Comparison of ENCODE assay signal across 25 mouse cellular contexts in genomic region chr16:59280542-59280941, GRCm38 (mm10). TPM values are rescaled to one million over a fixed set of nuclear protein-coding genes. Genes with fewer than 3 reads are reported as not detected.
"Had no signal": no experiment of that assay in that cellular context is flagged by ENCODE, and none has a peak within 500 bp of the region (broad histone marks: within the 10 kb centered on the region; RNA-seq: fewer than 3 reads in every experiment).

No protein-coding gene starts in this region.

- H3K4me3 ChIP-seq: layer of hippocampus, adult 2 months; left cerebral cortex, adult 2 months; limb, embryonic 10.5 days; midbrain, embryonic 10.5 days; neural tube, embryonic 13.5 days; stomach, embryonic 15.5 days had no signal

- H3K4me2 ChIP-seq: neural tube, embryonic 13.5 days; stomach, embryonic 15.5 days had no signal

- ATAC-seq: lung, postnatal 0 days; midbrain, embryonic 16.5 days had no signal

- H3K36me3 ChIP-seq: limb, embryonic 10.5 days; midbrain, embryonic 10.5 days; neural tube, embryonic 13.5 days; stomach, embryonic 15.5 days had no signal

- H3K9ac ChIP-seq: neural tube, embryonic 13.5 days; stomach, embryonic 15.5 days had no signal

- H3K9me3 ChIP-seq: limb, embryonic 10.5 days; midbrain, embryonic 10.5 days; neural tube, embryonic 13.5 days; stomach, embryonic 15.5 days had no signal

- H3K4me1 ChIP-seq: limb, embryonic 10.5 days; midbrain, embryonic 10.5 days; neural tube, embryonic 13.5 days; stomach, embryonic 15.5 days had no signal

- DNase-seq: kidney, adult 11 months; kidney, adult 9 months; kidney, postnatal 4 days; lung, adult 2 months; lung, postnatal 36 days; right cerebral cortex, postnatal 14 days; thymus, adult 2 months; thymus, postnatal 25 days had no signal

- H3K27ac ChIP-seq: kidney, postnatal 0 days; layer of hippocampus, adult 2 months; left cerebral cortex, adult 2 months; limb, embryonic 10.5 days; midbrain, embryonic 10.5 days; neural tube, embryonic 13.5 days; stomach, embryonic 15.5 days had no signal

- H3K27me3 ChIP-seq: neural tube, embryonic 13.5 days; stomach, embryonic 15.5 days had no signal

RNA-seq across cellular contexts. Expression of gene Olfr202, which starts 6.1 kb away (rescaled TPM):
- total RNA-seq: layer of hippocampus, adult 2 months; layer of hippocampus, postnatal 14 days; left cerebral cortex, adult 2 months; left cerebral cortex, postnatal 14 days; megakaryocyte progenitor cell, adult 5-6 weeks had no signal
- polyA plus RNA-seq: intestine, embryonic 14.5 days; kidney, postnatal 0 days; limb, embryonic 10.5 days; limb, embryonic 14.5 days; lung, adult 2 months; lung, postnatal 0 days; midbrain, embryonic 10.5 days; midbrain, embryonic 16.5 days; neural tube, embryonic 13.5 days; spleen, adult 2 months; stomach, embryonic 15.5 days; testis, adult 2 months; thymus, adult 2 months; urinary bladder, adult 2 months had no signal

RNA-seq across cellular contexts. Expression of gene Olfr201, which starts 8.1 kb away (rescaled TPM):
- total RNA-seq: layer of hippocampus, adult 2 months; layer of hippocampus, postnatal 14 days; left cerebral cortex, adult 2 months; left cerebral cortex, postnatal 14 days; megakaryocyte progenitor cell, adult 5-6 weeks had no signal
- polyA plus RNA-seq: intestine, embryonic 14.5 days; kidney, postnatal 0 days; limb, embryonic 10.5 days; limb, embryonic 14.5 days; lung, adult 2 months; lung, postnatal 0 days; midbrain, embryonic 16.5 days; neural tube, embryonic 13.5 days; spleen, adult 2 months; stomach, embryonic 15.5 days; testis, adult 2 months; thymus, adult 2 months; urinary bladder, adult 2 months had no signal

RNA-seq across cellular contexts. Expression of gene Olfr203, which starts 18.1 kb away (rescaled TPM):
- total RNA-seq: layer of hippocampus, adult 2 months; layer of hippocampus, postnatal 14 days; left cerebral cortex, adult 2 months; left cerebral cortex, postnatal 14 days; megakaryocyte progenitor cell, adult 5-6 weeks had no signal
- polyA plus RNA-seq: intestine, embryonic 14.5 days; kidney, postnatal 0 days; limb, embryonic 10.5 days; limb, embryonic 14.5 days; lung, adult 2 months; lung, postnatal 0 days; midbrain, embryonic 10.5 days; midbrain, embryonic 16.5 days; neural tube, embryonic 13.5 days; spleen, adult 2 months; stomach, embryonic 15.5 days; testis, adult 2 months; thymus, adult 2 months; urinary bladder, adult 2 months had no signal

RNA-seq across cellular contexts. Expression of gene Olfr204, which starts 37.5 kb away (rescaled TPM):
- total RNA-seq: layer of hippocampus, adult 2 months; left cerebral cortex, adult 2 months had no signal
- polyA plus RNA-seq: intestine, embryonic 14.5 days; kidney, postnatal 0 days; limb, embryonic 10.5 days; limb, embryonic 14.5 days; lung, adult 2 months; lung, postnatal 0 days; midbrain, embryonic 10.5 days; midbrain, embryonic 16.5 days; neural tube, embryonic 13.5 days; spleen, adult 2 months; stomach, embryonic 15.5 days; testis, adult 2 months; thymus, adult 2 months; urinary bladder, adult 2 months had no signal

RNA-seq across cellular contexts. Expression of gene Olfr205, which starts 50.4 kb away (rescaled TPM):
- total RNA-seq: layer of hippocampus, adult 2 months; layer of hippocampus, postnatal 14 days; left cerebral cortex, adult 2 months; left cerebral cortex, postnatal 14 days; megakaryocyte progenitor cell, adult 5-6 weeks had no signal
- polyA plus RNA-seq: intestine, embryonic 14.5 days; kidney, postnatal 0 days; limb, embryonic 10.5 days; limb, embryonic 14.5 days; lung, adult 2 months; lung, postnatal 0 days; midbrain, embryonic 10.5 days; midbrain, embryonic 16.5 days; neural tube, embryonic 13.5 days; spleen, adult 2 months; stomach, embryonic 15.5 days; testis, adult 2 months; thymus, adult 2 months; urinary bladder, adult 2 months had no signal
